Mouse (Mus musculus) spleen, adult 2 months (tissue): ENCODE measurements at regions not wholly inside any gene's neighbourhood (a gene's known extent, or its start where the extent isn't known, plus 50 kb on each side); places are given as distances from the start of the nearest gene placed in this dataset.

Source experiments
- DNase-seq, 2 experiments: peaks; one replicate each; pipeline versions ENCODE4 v3.0.0 to v3.0.0-alpha.2; 2012 to 2021; ENCODE audit warnings: low spot score in 2 of 2, low read depth in 1 of 2
- H3K27ac ChIP-seq: fragments of 200-500 bp; 2 replicates; pipeline ENCODE4 v1.5.1; 2012; ENCODE audit warnings: low read length, inconsistent platforms; ENCODE audit not compliant: insufficient read depth
- H3K27me3 ChIP-seq: fragments of 200-500 bp; 2 replicates; pipeline ENCODE4 v1.6.1; 2012; ENCODE audit warnings: mild to moderate bottlenecking, moderate library complexity, low read length, inconsistent platforms; ENCODE audit not compliant: control insufficient read depth, insufficient read depth
- H3K36me3 ChIP-seq: fragments of 200-500 bp; 2 replicates; pipeline ENCODE4 v1.6.1; 2012; ENCODE audit warnings: mild to moderate bottlenecking, low read length, inconsistent platforms; ENCODE audit not compliant: control insufficient read depth, insufficient read depth
- H3K4me1 ChIP-seq: fragments of 200-500 bp; 2 replicates; pipeline ENCODE4 v1.6.1; 2011; ENCODE audit warnings: inconsistent platforms; ENCODE audit not compliant: control insufficient read depth, insufficient read depth, insufficient read length
- H3K4me3 ChIP-seq: fragments of 200-500 bp; 2 replicates; pipeline ENCODE4 v1.5.1; 2011; ENCODE audit warnings: mild to moderate bottlenecking, inconsistent platforms; ENCODE audit not compliant: insufficient read depth, insufficient read length; ENCODE audit errors: extremely low read depth
- CTCF ChIP-seq: fragments of 200-500 bp; IDR thresholded peaks from 2 replicates; pipeline ENCODE4 v1.5.1; 2011; ENCODE audit warnings: mild to moderate bottlenecking, inconsistent platforms; ENCODE audit not compliant: insufficient read depth, insufficient read length, insufficient replicate concordance; ENCODE audit errors: extremely low read depth
- POLR2A ChIP-seq: fragments of 200-500 bp; IDR thresholded peaks from 2 replicates; pipeline ENCODE4 v1.6.1; 2011; ENCODE audit warnings: low read depth, low read length, inconsistent platforms
- WGBS: fragments of 180-500 bp; shearing (Covaris S2); methylation state at CpG from one replicate; pipeline ENCODE4 v1.1.7; 2018; 5-methylcytosine and 5-hydroxymethylcytosine counted together

- Histone ChIP-seq H3K4me1 (no peaks in the 10 kb centered on the region), H3K4me3 (no peak overlapping the region), H3K36me3 (no peaks in the 10 kb centered on the region), H3K27ac (no peak overlapping the region), H3K27me3 (no peaks in the 10 kb centered on the region)
- TF ChIP-seq POLR2A (no peak), CTCF (no peak)
- no peak for DNase-seq
These were observed 380.2 kb downstream of the Cd83 start for GRCm38 (mm10) chr13:44164746-44165145.

- H3K27me3 ChIP-seq = no peaks in the 10 kb centered on the region
- TF ChIP-seq CTCF (no peak), POLR2A (no peak)
- no peak overlapping the region for H3K27ac ChIP-seq
- no peak overlapping the region for H3K4me3 ChIP-seq
- 71% methylated on average over 9 of the region's 9 CpGs for WGBS
- no peaks in the 10 kb centered on the region for H3K36me3 ChIP-seq
- no peak for DNase-seq
- H3K4me1 ChIP-seq = no peaks in the 10 kb centered on the region
These were observed 382.6 kb downstream of the Cd83 start for GRCm38 (mm10) chr13:44167186-44167585.

GRCm38 (mm10) chr13:44168186-44168585 is 383.6 kb downstream of the Cd83 start:
- Histone ChIP-seq H3K27me3 (no peaks in the 10 kb centered on the region), H3K4me1 (no peaks in the 10 kb centered on the region), H3K36me3 (no peaks in the 10 kb centered on the region), H3K27ac (no peak overlapping the region), H3K4me3 (no peak overlapping the region)
- no peak for TF ChIP-seq CTCF
- TF ChIP-seq POLR2A = no peak
- WGBS = 93% methylated on average over 5 of the region's 5 CpGs
- no peak for DNase-seq

- no peaks in the 10 kb centered on the region for H3K4me1 ChIP-seq
- no peaks in the 10 kb centered on the region for H3K36me3 ChIP-seq
- no peak for DNase-seq
- no peaks in the 10 kb centered on the region for H3K27me3 ChIP-seq
- no peak overlapping the region for H3K4me3 ChIP-seq
- no peak overlapping the region for H3K27ac ChIP-seq
- TF ChIP-seq POLR2A (no peak), CTCF (no peak)
- WGBS = 51% methylated on average over 6 of the region's 6 CpGs
These were observed 387.1 kb downstream of the Cd83 start for GRCm38 (mm10) chr13:44171639-44172038.

GRCm38 (mm10) chr13:44172701-44173100 is 388.1 kb downstream of the Cd83 start:
- no peaks in the 10 kb centered on the region for H3K36me3 ChIP-seq
- H3K27ac ChIP-seq = no peak overlapping the region
- H3K27me3 ChIP-seq = no peaks in the 10 kb centered on the region
- no peak for DNase-seq
- no peak for TF ChIP-seq CTCF
- no peak for TF ChIP-seq POLR2A
- no peaks in the 10 kb centered on the region for H3K4me1 ChIP-seq
- 82% methylated on average over 5 of the region's 5 CpGs for WGBS
- H3K4me3 ChIP-seq = no peak overlapping the region

- DNase-seq = no peak
- no peaks in the 10 kb centered on the region for H3K4me1 ChIP-seq
- no peaks in the 10 kb centered on the region for H3K27me3 ChIP-seq
- no peak overlapping the region for H3K27ac ChIP-seq
- H3K4me3 ChIP-seq = no peak overlapping the region
- WGBS = 91% methylated on average over 2 of the region's 2 CpGs
- H3K36me3 ChIP-seq = no peaks in the 10 kb centered on the region
- TF ChIP-seq CTCF = no peak
- TF ChIP-seq POLR2A = no peak
These were observed 389.7 kb downstream of the Cd83 start for GRCm38 (mm10) chr13:44174236-44174635.

- H3K4me1 ChIP-seq = no peaks in the 10 kb centered on the region
- H3K27me3 ChIP-seq = no peaks in the 10 kb centered on the region
- no peak overlapping the region for H3K27ac ChIP-seq
- WGBS = 91% methylated on average over 8 of the region's 8 CpGs
- H3K36me3 ChIP-seq = no peaks in the 10 kb centered on the region
- no peak for DNase-seq
- TF ChIP-seq POLR2A = no peak
- no peak for TF ChIP-seq CTCF
- H3K4me3 ChIP-seq = no peak overlapping the region
These were observed 390.9 kb downstream of the Cd83 start for GRCm38 (mm10) chr13:44175300-44176036.
